Mouse (Mus musculus) intestine, embryonic 16.5 days (tissue): ENCODE measurements at regions not wholly inside any gene's neighbourhood (a gene's known extent, or its start where the extent isn't known, plus 50 kb on each side); places are given as distances from the start of the nearest gene placed in this dataset.

Experiments
- ATAC-seq: fragments of 200-750 bp; cut with Nextera tagmentation; 2 replicates; pipeline ENCODE4 v1.8.0; 2017; ENCODE audit warnings: moderate TSS enrichment, moderate library complexity
- H3K27ac ChIP-seq: fragments of 300-500 bp; sonication (generic); 2 replicates; pipeline ENCODE4 v1.5.1; 2014; ENCODE audit warnings: mild to moderate bottlenecking, low read length
- H3K27me3 ChIP-seq: fragments of 300-500 bp; sonication (generic); replicated peaks from 2 replicates; pipeline ENCODE4 v1.6.1; 2014; ENCODE audit warnings: low read length, control low read depth, mixed read lengths; ENCODE audit not compliant: control insufficient read depth, insufficient read depth
- H3K36me3 ChIP-seq: fragments of 300-500 bp; sonication (generic); 2 replicates; pipeline ENCODE4 v1.6.1; 2014; ENCODE audit warnings: low read length, control low read depth; ENCODE audit not compliant: control insufficient read depth, insufficient read depth
- H3K4me1 ChIP-seq: fragments of 300-500 bp; sonication (generic); 2 replicates; pipeline ENCODE4 v1.6.1; 2014; ENCODE audit warnings: low read length, control low read depth, mixed read lengths; ENCODE audit not compliant: control insufficient read depth, insufficient read depth
- H3K4me2 ChIP-seq: fragments of 300-500 bp; sonication (generic); 2 replicates; pipeline ENCODE4 v1.6.1; 2014; ENCODE audit warnings: low read depth, low read length, control low read depth
- H3K4me3 ChIP-seq: fragments of 300-500 bp; sonication (generic); 2 replicates; pipeline ENCODE4 v1.5.1; 2014; ENCODE audit warnings: mild to moderate bottlenecking, low read length
- H3K9ac ChIP-seq: fragments of 300-500 bp; sonication (generic); 2 replicates; pipeline ENCODE4 v1.6.1; 2014; ENCODE audit warnings: low read depth, low read length
- H3K9me3 ChIP-seq: fragments of 300-500 bp; sonication (generic); 2 replicates; pipeline ENCODE4 v1.6.1; 2016; ENCODE audit warnings: low read length, control low read depth; ENCODE audit not compliant: control insufficient read depth
- WGBS: fragments of 180-500 bp; shearing (Covaris S2); extraction: QIAGEN DNeasy Blood & Tissue Kit; methylation state at CpG from one replicate; pipeline ENCODE4 v1.1.7; 2014; 5-methylcytosine and 5-hydroxymethylcytosine counted together

DNA sequence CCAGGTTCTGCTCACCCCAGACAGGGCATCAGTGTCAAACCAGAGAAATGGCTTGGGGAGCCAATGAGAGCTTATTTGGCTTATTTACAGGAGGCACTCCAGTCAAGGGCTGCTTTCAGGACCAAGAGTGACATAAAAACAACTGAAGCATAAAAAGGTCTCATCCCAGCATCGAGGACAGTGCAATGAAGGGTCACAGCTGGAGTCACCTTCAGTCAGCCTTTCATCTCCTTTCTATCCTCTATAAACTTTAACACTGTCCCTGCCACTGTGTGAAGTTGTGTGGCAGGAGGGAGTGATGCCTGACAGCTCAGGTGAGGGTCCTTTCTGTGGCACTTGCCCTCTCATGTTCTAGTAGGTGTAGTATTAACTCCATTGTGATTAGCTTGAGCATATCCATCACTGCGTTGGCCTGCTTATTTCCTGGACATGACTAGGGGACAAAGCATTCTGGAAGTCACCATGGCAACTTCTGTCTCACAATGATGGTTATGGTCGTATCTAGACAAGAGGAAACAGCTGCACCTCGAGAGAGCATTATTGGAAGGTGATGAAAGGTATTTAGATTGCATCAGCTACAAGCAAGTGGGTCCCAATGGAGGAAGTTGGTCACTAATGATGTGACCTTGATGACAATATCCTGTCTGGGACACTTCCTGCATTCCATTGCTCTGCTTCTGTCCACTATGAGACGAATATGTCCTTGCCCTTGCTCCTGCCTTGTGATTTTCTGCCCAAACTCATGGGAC lies 87.8 kb upstream of the Enpp6 start:
- H3K4me2 ChIP-seq, result no peak overlapping the region
- no peak overlapping the region for H3K9ac ChIP-seq
- H3K27me3 ChIP-seq, result no peaks in the 10 kb centered on the region
- H3K4me1 ChIP-seq, result no peaks in the 10 kb centered on the region
- H3K36me3 ChIP-seq, result no peaks in the 10 kb centered on the region
- no peak for ATAC-seq
- 45% methylated on average over 5 of the region's 5 CpGs for WGBS
- no peak overlapping the region for H3K4me3 ChIP-seq
- H3K9me3 ChIP-seq, result no peaks in the 10 kb centered on the region
- no peak overlapping the region for H3K27ac ChIP-seq

DNA sequence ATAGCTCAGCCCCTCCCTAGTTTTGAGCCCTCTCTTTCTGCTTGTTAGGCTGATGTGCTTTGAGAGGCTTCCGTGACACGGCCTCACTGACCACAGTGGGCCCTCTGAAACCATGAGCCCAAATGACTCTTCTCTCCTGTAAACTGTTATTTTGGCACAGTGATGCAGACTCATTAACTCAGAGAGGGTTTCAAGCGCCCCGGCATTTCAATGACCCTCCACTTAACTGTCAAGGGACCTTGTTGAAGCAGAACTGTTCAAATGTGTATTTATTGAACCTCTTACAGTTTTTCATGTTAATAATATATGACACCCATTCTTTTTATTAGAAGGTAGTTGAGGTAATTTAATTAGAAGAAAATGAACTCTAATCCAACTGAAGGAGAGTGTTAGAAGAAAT lies 85.9 kb upstream of the Enpp6 start:
- H3K4me2 ChIP-seq, result no peak overlapping the region
- H3K27ac ChIP-seq, result no peak overlapping the region
- ATAC-seq, result no peak
- no peaks in the 10 kb centered on the region for H3K4me1 ChIP-seq
- H3K9me3 ChIP-seq, result no peaks in the 10 kb centered on the region
- WGBS, result 86% methylated on average over 4 of the region's 4 CpGs
- H3K4me3 ChIP-seq, result no peak overlapping the region
- no peaks in the 10 kb centered on the region for H3K27me3 ChIP-seq
- no peak overlapping the region for H3K9ac ChIP-seq
- H3K36me3 ChIP-seq, result no peaks in the 10 kb centered on the region

DNA sequence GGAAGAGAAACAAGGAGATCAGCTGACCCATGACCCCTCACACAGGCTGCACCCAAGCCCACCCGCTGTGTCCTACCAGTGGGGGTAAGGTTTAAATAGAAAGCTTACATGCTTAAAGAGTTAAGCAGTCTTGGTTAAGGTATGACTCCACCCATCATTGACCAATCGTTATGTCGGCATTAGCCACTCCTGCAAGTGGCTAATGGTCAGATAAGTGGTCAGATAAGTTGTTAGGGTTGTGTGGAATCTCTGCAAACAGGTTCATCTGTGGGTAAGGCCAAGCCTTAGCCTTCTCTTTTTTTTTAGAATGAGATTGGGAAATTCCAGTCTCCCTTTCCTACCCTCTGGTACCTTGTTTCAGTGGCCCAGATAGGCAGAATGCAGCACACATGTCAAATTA lies 82.0 kb upstream of the Enpp6 start:
- WGBS, result 68% methylated on average over 3 of the region's 3 CpGs
- no peak overlapping the region for H3K4me2 ChIP-seq

GRCm38 (mm10) chr8:46907390-46907789 lies 79.3 kb upstream of the Enpp6 start:
- ATAC-seq, result no peak
- Histone ChIP-seq H3K9me3 (no peaks in the 10 kb centered on the region), H3K27ac (no peak overlapping the region), H3K27me3 (no peaks in the 10 kb centered on the region), H3K36me3 (no peaks in the 10 kb centered on the region), H3K9ac (no peak overlapping the region), H3K4me2 (no peak overlapping the region), H3K4me3 (no peak overlapping the region), H3K4me1 (no peaks in the 10 kb centered on the region)
- WGBS, result 69% methylated on average over 11 of the region's 11 CpGs

More for the DNA sequence above, 82.0 kb upstream of the Enpp6 start:
- H3K27me3 ChIP-seq, result no peaks in the 10 kb centered on the region
- H3K9me3 ChIP-seq, result no peaks in the 10 kb centered on the region
- H3K9ac ChIP-seq, result no peak overlapping the region
- no peaks in the 10 kb centered on the region for H3K36me3 ChIP-seq
- no peak overlapping the region for H3K4me3 ChIP-seq
- no peak for ATAC-seq
- H3K27ac ChIP-seq, result no peak overlapping the region
- H3K4me1 ChIP-seq, result no peaks in the 10 kb centered on the region

DNA sequence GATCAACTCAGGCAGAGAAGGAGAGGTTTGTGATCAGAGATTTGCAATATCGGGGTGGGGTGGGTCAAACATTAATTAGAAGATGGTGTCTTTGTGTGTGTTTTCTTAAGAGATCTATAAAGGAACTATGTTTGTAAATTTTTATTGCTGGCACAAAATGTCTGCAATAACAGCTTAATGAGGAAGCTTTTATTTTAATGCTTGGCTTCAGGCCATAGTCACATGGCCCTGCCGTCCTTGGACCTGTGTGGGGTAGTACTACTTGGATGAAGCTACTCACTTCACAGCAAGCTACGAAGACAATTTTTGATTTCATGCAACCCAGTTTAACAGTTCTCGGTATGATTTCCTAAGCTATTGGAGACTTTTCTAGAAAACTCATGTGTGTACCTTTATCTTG lies 78.5 kb upstream of the Enpp6 start:
- WGBS, result 78% methylated on average over 4 of the region's 4 CpGs
- no peak overlapping the region for H3K27ac ChIP-seq
- H3K4me3 ChIP-seq, result no peak overlapping the region
- H3K4me2 ChIP-seq, result no peak overlapping the region
- no peaks in the 10 kb centered on the region for H3K27me3 ChIP-seq
- no peaks in the 10 kb centered on the region for H3K4me1 ChIP-seq
- H3K9me3 ChIP-seq, result no peaks in the 10 kb centered on the region
- no peaks in the 10 kb centered on the region for H3K36me3 ChIP-seq
- no peak overlapping the region for H3K9ac ChIP-seq
- ATAC-seq, result peak; percentile 59; the same call in 1 of the 2 replicates

- Histone ChIP-seq H3K4me2 (no peak overlapping the region), H3K27ac (no peak overlapping the region), H3K4me3 (no peak overlapping the region), H3K27me3 (no peaks in the 10 kb centered on the region), H3K4me1 (no peaks in the 10 kb centered on the region), H3K9me3 (no peaks in the 10 kb centered on the region), H3K36me3 (no peaks in the 10 kb centered on the region), H3K9ac (no peak overlapping the region)
- WGBS, result 52% methylated on average over 5 of the region's 5 CpGs
- no peak for ATAC-seq
These were observed 72.7 kb upstream of the Enpp6 start for GRCm38 (mm10) chr8:46913956-46914355.

GRCm38 (mm10) chr8:46920071-46920470 lies 66.6 kb upstream of the Enpp6 start:
- H3K9me3 ChIP-seq, result no peaks in the 10 kb centered on the region
- no peak overlapping the region for H3K4me2 ChIP-seq
- H3K4me3 ChIP-seq, result no peak overlapping the region
- WGBS, result 24% methylated on average over 3 of the region's 3 CpGs
- no peak overlapping the region for H3K9ac ChIP-seq
- H3K36me3 ChIP-seq, result no peaks in the 10 kb centered on the region
- H3K27ac ChIP-seq, result no peak overlapping the region
- no peak for ATAC-seq
- no peaks in the 10 kb centered on the region for H3K4me1 ChIP-seq
- no peaks in the 10 kb centered on the region for H3K27me3 ChIP-seq

- Histone ChIP-seq H3K36me3 (no peaks in the 10 kb centered on the region), H3K4me2 (no peak overlapping the region), H3K4me1 (no peaks in the 10 kb centered on the region), H3K9me3 (no peaks in the 10 kb centered on the region), H3K27ac (no peak overlapping the region), H3K27me3 (no peaks in the 10 kb centered on the region), H3K4me3 (no peak overlapping the region), H3K9ac (no peak overlapping the region)
- ATAC-seq, result no peak
- 83% methylated on average over 11 of the region's 11 CpGs for WGBS
These were observed 65.6 kb upstream of the Enpp6 start for GRCm38 (mm10) chr8:46921075-46921474.

- H3K4me1 ChIP-seq, result no peaks in the 10 kb centered on the region
- H3K4me2 ChIP-seq, result no peak overlapping the region
- H3K4me3 ChIP-seq, result no peak overlapping the region
- WGBS, result 88% methylated on average over 7 of the region's 7 CpGs
- no peak overlapping the region for H3K27ac ChIP-seq
- no peaks in the 10 kb centered on the region for H3K27me3 ChIP-seq
- ATAC-seq, result no peak
- no peaks in the 10 kb centered on the region for H3K36me3 ChIP-seq
- H3K9me3 ChIP-seq, result no peaks in the 10 kb centered on the region
- no peak overlapping the region for H3K9ac ChIP-seq
These were observed 65.1 kb upstream of the Enpp6 start for GRCm38 (mm10) chr8:46921585-46921984.
